Mouse (Mus musculus) heart, postnatal 0 days (tissue): Measurements from ENCODE around the gene Arhgdia. TPM values are rescaled to one million over a fixed set of nuclear protein-coding genes. Genes with fewer than 3 reads are reported as not detected.

ENCODE experiments used
- ATAC-seq: fragments of 200-750 bp; cut with Nextera tagmentation; 2 replicates; pipeline ENCODE4 v1.8.0; 2017; ENCODE audit warnings: low read depth, moderate number of reproducible peaks, moderate library complexity; ENCODE audit not compliant: insufficient read depth
- DNase-seq: peaks from one replicate; pipeline ENCODE4 v3.0.0-alpha.2; 2016; ENCODE audit warnings: low spot score
- H3K27ac ChIP-seq: fragments of 300-500 bp; sonication (generic); 2 replicates; pipeline ENCODE4 v1.5.1; 2014; ENCODE audit warnings: low read depth, mild to moderate bottlenecking
- H3K27me3 ChIP-seq: fragments of 300-500 bp; sonication (generic); 2 replicates; pipeline ENCODE4 v1.6.1; 2014; ENCODE audit warnings: low read length, mixed read lengths; ENCODE audit not compliant: control insufficient read depth, insufficient read depth
- H3K36me3 ChIP-seq: fragments of 300-500 bp; sonication (generic); replicated peaks from 2 replicates; pipeline ENCODE4 v1.6.1; 2014; ENCODE audit warnings: low read length, mixed read lengths; ENCODE audit not compliant: control insufficient read depth, insufficient read depth
- H3K4me1 ChIP-seq: fragments of 300-500 bp; sonication (generic); 2 replicates; pipeline ENCODE4 v1.6.1; 2014; ENCODE audit warnings: antibody characterized with exemption; ENCODE audit not compliant: control insufficient read depth, insufficient read depth
- H3K4me2 ChIP-seq: fragments of 300-500 bp; sonication (generic); 2 replicates; pipeline ENCODE4 v1.6.1; 2014; ENCODE audit warnings: low read depth, mild to moderate bottlenecking, low read length, moderate library complexity
- H3K4me3 ChIP-seq: fragments of 300-500 bp; sonication (generic); 2 replicates; pipeline ENCODE4 v1.5.1; 2014; ENCODE audit warnings: low read depth, low read length
- H3K9ac ChIP-seq: fragments of 300-500 bp; sonication (generic); replicated peaks from 2 replicates; pipeline ENCODE4 v1.6.1; 2014; ENCODE audit warnings: low read depth, low read length, mixed read lengths
- H3K9me3 ChIP-seq: fragments of 300-500 bp; sonication (generic); replicated peaks from 2 replicates; pipeline ENCODE4 v1.6.1; 2016; ENCODE audit warnings: low read length; ENCODE audit not compliant: control insufficient read depth
- CTCF ChIP-seq: IDR thresholded peaks from 2 replicates; pipeline ENCODE4 v1.5.1; 2016; ENCODE audit warnings: antibody characterized with exemption, control low read depth, low read depth
- EP300 ChIP-seq: IDR thresholded peaks from 2 replicates; pipeline ENCODE4 v1.6.1; 2016; ENCODE audit warnings: antibody characterized with exemption, low read depth
- WGBS: fragments of 180-500 bp; shearing (Covaris S2); extraction: QIAGEN DNeasy Blood & Tissue Kit; methylation state at CpG from one replicate; pipeline ENCODE4 v1.1.7; 2014; 5-methylcytosine and 5-hydroxymethylcytosine counted together
- polyA plus RNA-seq: library from polyadenylated mRNA; unstranded; fragments of >200 nt; fragmentation: Nextera tagmentation; extraction: Ambion mirVana; gene quantifications from 2 replicates; pipeline ENCODE4 v1.2.1, GENCODE M21; 2015
- total RNA-seq: library from RNA; depleted of rRNA; stranded (reverse); fragments of >200 nt; gene quantifications from 2 replicates; pipeline ENCODE4 v1.2.3, GENCODE M21; 2014; ENCODE audit warnings: low replicate concordance; rRNA removed

The Arhgdia gene
- total RNA-seq (204 and 231 TPM in 2 replicates), polyA plus RNA-seq (239 and 245 TPM in 2 replicates)

DNA sequence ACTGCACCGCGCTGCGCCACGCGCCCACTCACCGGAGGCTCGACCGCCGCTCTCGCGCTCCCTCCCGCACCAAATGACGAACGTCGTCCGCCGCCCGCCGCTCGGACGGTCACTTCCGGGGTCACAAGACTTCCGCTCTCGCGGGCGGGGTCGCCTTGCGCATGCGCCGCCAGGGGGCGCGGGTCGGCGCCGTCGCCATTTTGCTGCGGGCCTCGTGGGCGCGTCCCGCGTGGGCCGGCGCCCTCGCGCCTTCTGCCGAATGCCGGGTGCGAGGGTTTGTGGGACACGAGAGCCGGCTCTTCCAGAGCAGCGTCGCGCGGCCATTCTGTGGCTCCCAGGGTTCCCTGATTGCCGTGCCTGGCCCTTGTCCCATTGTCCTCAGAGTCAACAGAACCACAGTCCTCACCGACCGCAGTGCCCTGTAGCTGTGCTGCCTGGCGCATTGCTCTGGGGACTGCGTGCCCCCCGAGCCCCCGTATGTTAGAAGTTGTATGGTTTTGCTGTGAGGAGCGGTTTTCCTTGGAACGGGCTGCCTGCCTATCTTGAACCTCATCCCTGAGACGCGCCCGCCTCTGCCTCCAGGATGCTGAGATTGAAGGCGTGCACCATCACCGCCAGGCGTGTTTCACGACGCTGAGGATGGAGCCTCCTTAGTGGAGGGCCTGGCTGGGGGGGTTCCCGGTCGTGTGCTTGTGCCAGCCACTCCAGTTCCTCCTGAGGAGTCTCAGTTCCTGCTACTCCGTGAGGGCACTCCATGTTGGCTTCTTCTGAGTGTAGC, at the start of gene Arhgdia:
Gene Arhgdia (minus strand): TSS at position 135 of the 778 bp plus-strand sequence.
- Histone ChIP-seq H3K4me3 (peak within 1 kb of the TSS; percentile 69), H3K4me2 (peak within 1 kb of the TSS; percentile 90), H3K36me3 (peaks cover 47% of the 10 kb centered on the region), H3K27ac (peak within 1 kb of the TSS; percentile 91), H3K27me3 (no peaks in the 10 kb centered on the region), H3K9me3 (no peaks in the 10 kb centered on the region), H3K9ac (peak within 1 kb of the TSS; percentile 88), H3K4me1 (peaks cover 22% of the 10 kb centered on the region)
- TF ChIP-seq CTCF (peak; percentile 38), EP300 (no peak)
- WGBS, result 5% methylated on average over 67 of the region's 75 CpGs
- DNase-seq (peak; percentile 79), ATAC-seq (peak; percentile 77)

DNA sequence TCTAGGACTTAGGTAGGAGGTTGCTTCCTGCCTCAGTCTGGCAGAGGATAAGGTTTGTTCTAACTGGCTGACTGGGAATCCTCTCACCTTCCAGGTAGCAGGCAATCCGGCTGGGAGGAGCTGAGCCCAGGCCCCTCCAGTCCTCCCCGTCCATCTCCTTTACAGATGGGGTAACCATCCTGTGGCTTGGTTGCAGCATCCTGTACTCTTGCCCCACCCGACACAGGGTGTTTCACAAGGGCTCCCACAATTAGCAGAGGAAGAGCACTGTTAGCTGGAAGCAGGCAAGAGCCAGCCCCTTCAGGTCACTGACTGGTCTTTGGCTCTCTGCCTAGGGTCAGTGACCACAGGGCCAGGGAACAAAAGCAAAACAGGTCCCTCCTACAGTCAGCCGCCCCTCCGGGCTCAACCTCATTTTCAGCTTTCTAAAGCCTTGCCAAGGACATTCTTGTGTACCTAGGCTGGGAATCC, 49.0 kb upstream of the Arhgdia start:
- Histone ChIP-seq H3K27me3 (no peaks in the 10 kb centered on the region), H3K4me2 (peak overlapping the region; percentile 96), H3K9me3 (no peaks in the 10 kb centered on the region), H3K4me1 (peaks cover 31% of the 10 kb centered on the region), H3K36me3 (peaks cover 13% of the 10 kb centered on the region), H3K9ac (peak overlapping the region; percentile 42), H3K27ac (peak overlapping the region; percentile 63), H3K4me3 (peak overlapping the region; percentile 15; the same call in 1 of the 2 replicates)
- no peak for ATAC-seq
- WGBS, result 34% methylated on average over 5 of the region's 5 CpGs
- no peak for DNase-seq
- TF ChIP-seq EP300, result no peak
- TF ChIP-seq CTCF, result no peak

DNA sequence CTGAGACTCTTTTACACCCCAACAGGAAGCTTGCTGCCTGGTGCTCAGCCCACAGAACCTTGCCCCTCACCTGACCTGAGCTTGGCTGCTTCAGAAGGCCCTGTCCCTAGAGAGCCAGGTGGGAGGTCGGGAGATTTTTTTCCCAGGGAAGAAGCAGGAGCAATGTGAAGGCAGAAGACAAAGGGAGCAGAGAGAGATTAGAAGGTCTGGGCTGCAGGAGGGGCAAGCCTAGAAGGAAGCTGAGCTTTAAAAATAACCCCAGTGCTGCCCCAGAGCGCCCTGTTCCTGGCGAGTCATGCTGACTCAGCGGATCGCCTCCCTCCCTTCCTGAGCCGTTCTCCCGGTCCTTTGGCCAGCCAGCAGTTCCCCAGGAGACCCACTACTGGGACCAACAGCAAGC, 48.5 kb upstream of the Arhgdia start:
- Histone ChIP-seq H3K4me2 (peak overlapping the region; percentile 96), H3K36me3 (peaks cover 13% of the 10 kb centered on the region), H3K4me1 (peaks cover 31% of the 10 kb centered on the region), H3K9ac (no peak overlapping the region), H3K27ac (peak overlapping the region; percentile 63), H3K4me3 (peak overlapping the region; percentile 15; the same call in 1 of the 2 replicates), H3K9me3 (no peaks in the 10 kb centered on the region), H3K27me3 (no peaks in the 10 kb centered on the region)
- 6% methylated on average over 7 of the region's 7 CpGs for WGBS
- ATAC-seq, result no peak
- TF ChIP-seq CTCF (no peak), EP300 (no peak)
- peak; percentile 52 for DNase-seq

DNA sequence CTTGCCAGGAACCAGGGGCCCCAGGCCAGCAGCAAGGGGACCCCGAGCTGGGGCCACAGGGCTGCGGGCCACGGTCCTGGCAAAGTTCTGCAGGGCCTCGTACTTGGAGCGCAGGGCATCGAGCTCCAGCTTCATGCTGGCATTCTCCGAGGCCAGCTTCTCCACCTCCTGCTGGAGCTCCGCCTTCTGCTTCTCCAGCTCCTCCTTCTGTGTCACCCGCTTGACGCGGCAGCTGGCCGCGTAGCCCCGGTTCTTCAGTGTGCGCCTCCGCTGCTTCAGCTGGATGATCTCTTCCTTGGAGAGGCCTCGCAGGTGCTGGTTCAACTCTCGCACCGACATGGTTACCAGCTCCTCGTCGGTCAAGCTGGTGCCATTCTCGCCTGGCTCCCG, 47.9 kb upstream of the Arhgdia start:
- DNase-seq, result no peak
- no peaks in the 10 kb centered on the region for H3K9me3 ChIP-seq
- H3K27ac ChIP-seq, result peak overlapping the region; percentile 63
- WGBS, result 75% methylated on average over 23 of the region's 23 CpGs
- peaks cover 31% of the 10 kb centered on the region for H3K4me1 ChIP-seq
- peaks cover 13% of the 10 kb centered on the region for H3K36me3 ChIP-seq
- no peaks in the 10 kb centered on the region for H3K27me3 ChIP-seq
- TF ChIP-seq EP300 (no peak), CTCF (no peak)
- no peak overlapping the region; the same call in 1 of the 2 replicates for H3K9ac ChIP-seq
- H3K4me2 ChIP-seq, result peak overlapping the region; percentile 96; the same call in 1 of the 2 replicates
- 0 out of 2 replicates have a peak overlapping the region, but pooled peaks have one; percentile 6 for H3K4me3 ChIP-seq
- no peak for ATAC-seq

DNA sequence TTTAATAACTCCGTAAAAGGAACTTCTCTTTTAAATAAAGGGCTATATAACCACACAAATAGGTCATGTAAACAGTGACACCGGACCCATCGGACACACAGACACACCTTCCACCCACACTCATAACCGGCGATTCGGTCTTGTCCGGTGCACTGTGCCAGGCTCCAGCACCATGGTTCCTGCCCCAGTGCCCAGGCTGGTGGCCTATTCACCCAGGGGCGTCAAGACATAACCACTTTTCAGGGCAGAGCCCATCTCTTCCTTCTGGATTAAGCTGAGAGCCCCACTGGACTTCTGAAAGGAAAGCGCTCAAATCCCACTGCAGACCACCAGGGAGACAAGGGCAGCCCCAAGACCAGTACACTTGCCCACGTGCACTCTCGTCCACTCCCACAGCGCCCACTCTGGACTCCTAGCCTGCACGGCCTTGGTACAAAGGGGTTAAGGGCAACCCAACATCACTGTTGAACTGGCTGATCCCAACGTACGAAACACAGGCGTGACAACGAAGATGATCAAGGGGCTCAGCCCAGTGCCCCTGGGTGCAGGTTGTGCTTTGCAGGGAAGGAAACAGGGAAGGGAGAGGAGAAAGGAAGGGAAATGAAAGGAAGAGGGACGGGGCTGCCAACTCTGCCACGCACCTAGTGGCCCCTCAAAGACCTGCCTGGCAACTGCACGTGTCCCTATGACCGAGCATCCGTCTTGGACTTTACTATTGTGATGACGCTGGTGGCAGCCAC, 47.3 kb upstream of the Arhgdia start:
- 94% methylated on average over 23 of the region's 23 CpGs for WGBS

More for the DNA sequence above, 47.3 kb upstream of the Arhgdia start:
- H3K36me3 ChIP-seq, result peaks cover 13% of the 10 kb centered on the region
- TF ChIP-seq EP300, result no peak
- TF ChIP-seq CTCF, result no peak
- no peak overlapping the region for H3K9ac ChIP-seq
- peaks cover 31% of the 10 kb centered on the region for H3K4me1 ChIP-seq
- H3K27ac ChIP-seq, result no peak overlapping the region
- DNase-seq (no peak), ATAC-seq (no peak)
- H3K4me2 ChIP-seq, result no peak overlapping the region
- H3K9me3 ChIP-seq, result no peaks in the 10 kb centered on the region
- no peaks in the 10 kb centered on the region for H3K27me3 ChIP-seq
- H3K4me3 ChIP-seq, result no peak overlapping the region
